Mouse (Mus musculus) myocyte (in vitro differentiated cells): ENCODE measurements around the gene Tyrobp. TPM values are rescaled to one million over a fixed set of nuclear protein-coding genes. Genes with fewer than 3 reads are reported as not detected.

ENCODE experiments used
- H3K27me3 ChIP-seq: one replicate; pipeline ENCODE4 v1.6.1; 2011; ENCODE audit not compliant: control insufficient read depth, insufficient read depth, insufficient read length
- H3K36me3 ChIP-seq: one replicate; pipeline ENCODE4 v1.6.1; 2011; ENCODE audit not compliant: control insufficient read depth, insufficient read depth
- H3K4me2 ChIP-seq: one replicate; pipeline ENCODE4 v1.6.1; 2011; ENCODE audit warnings: low read depth, control low read depth
- H3K4me3 ChIP-seq: one replicate; pipeline ENCODE4 v1.5.1; 2011; ENCODE audit warnings: mild to moderate bottlenecking, control low read depth, moderate library complexity
- H3K79me2 ChIP-seq: one replicate; pipeline ENCODE4 v1.6.1; 2011; ENCODE audit not compliant: control insufficient read depth, insufficient read depth
- H3ac ChIP-seq: one replicate; pipeline ENCODE4 v1.6.1; 2011; ENCODE audit not compliant: control insufficient read depth, insufficient read length
- CEBPB ChIP-seq: IDR thresholded peaks from 2 replicates; pipeline ENCODE4 v1.6.1; 2011; ENCODE audit warnings: mild to moderate bottlenecking, moderate library complexity; ENCODE audit not compliant: poor library complexity, insufficient read depth, severe bottlenecking
- E2F4 ChIP-seq: IDR thresholded peaks from one replicate; pipeline ENCODE4 v1.6.1; 2011; ENCODE audit warnings: mild to moderate bottlenecking, control low read depth, moderate library complexity; ENCODE audit not compliant: insufficient read depth
- MAX ChIP-seq: IDR thresholded peaks from one replicate; pipeline ENCODE4 v1.6.1; 2011; ENCODE audit warnings: low read depth, mild to moderate bottlenecking, control low read depth
- MYOD1 ChIP-seq, 3 experiments: IDR thresholded peaks; one replicate each; pipeline ENCODE4 v1.6.1; 2011; ENCODE audit warnings: control low read depth in 2 of 3, low read depth in 2 of 3, mild to moderate bottlenecking in 2 of 3, moderate library complexity in 1 of 3; ENCODE audit not compliant: insufficient read length in 2 of 3, control insufficient read depth in 1 of 3
- MYOG ChIP-seq, 3 experiments: IDR thresholded peaks; one replicate each; pipeline ENCODE4 v1.6.1; 2011; ENCODE audit warnings: control low read depth in 2 of 3, low read depth in 2 of 3, mild to moderate bottlenecking in 2 of 3; ENCODE audit not compliant: insufficient read length in 2 of 3, control insufficient read depth in 1 of 3, insufficient read depth in 1 of 3
- POLR2A ChIP-seq: IDR thresholded peaks from one replicate; pipeline ENCODE4 v1.6.1; 2011; ENCODE audit warnings: low read depth, mild to moderate bottlenecking, control low read depth, moderate library complexity; ENCODE audit not compliant: insufficient read length
- POLR2AphosphoS2 ChIP-seq: IDR thresholded peaks from one replicate; pipeline ENCODE4 v1.6.1; 2011; ENCODE audit warnings: low read depth, control low read depth; ENCODE audit not compliant: insufficient read length
- REST ChIP-seq: IDR thresholded peaks from one replicate; pipeline ENCODE4 v1.6.1; 2011; ENCODE audit warnings: mild to moderate bottlenecking, control low read depth, moderate library complexity; ENCODE audit not compliant: insufficient read depth, insufficient read length
- SRF ChIP-seq: IDR thresholded peaks from one replicate; pipeline ENCODE4 v1.6.1; 2011; ENCODE audit warnings: low read depth; ENCODE audit not compliant: control insufficient read depth, insufficient read length
- TCF12 ChIP-seq: IDR thresholded peaks from one replicate; pipeline ENCODE4 v1.6.1; 2011; ENCODE audit warnings: mild to moderate bottlenecking, control low read depth; ENCODE audit not compliant: poor library complexity, insufficient read depth, severe bottlenecking
- TCF3 ChIP-seq: IDR thresholded peaks from one replicate; pipeline ENCODE4 v1.6.1; 2011; ENCODE audit warnings: low read depth, control low read depth; ENCODE audit not compliant: insufficient read length
- USF1 ChIP-seq: IDR thresholded peaks from one replicate; pipeline ENCODE4 v1.6.1; 2011; ENCODE audit warnings: low read depth, mild to moderate bottlenecking, control low read depth, moderate library complexity
- polyA plus RNA-seq: library from polyadenylated mRNA; unstranded; fragments of >200 nt; fragmentation: generic; extraction: Trizol; gene quantifications from one replicate; pipeline ENCODE4 v1.2.1, GENCODE M21; 2012; ENCODE audit warnings: missing spikeins

Gene Tyrobp
- polyA plus RNA-seq, 1 experiment = not detected

GRCm38 (mm10) chr7:30453766-30454165 lies 40.2 kb downstream of the Tyrobp start:
- Histone ChIP-seq H3K4me3 (no peak overlapping the region), H3K36me3 (no peaks in the 10 kb centered on the region), H3K27me3 (peaks cover 59% of the 10 kb centered on the region), H3ac (no peak overlapping the region), H3K4me2 (no peak overlapping the region), H3K79me2 (no peaks in the 10 kb centered on the region)
- TF ChIP-seq TCF3 (no peak), POLR2A (no peak), MYOG (IDR thresholded peaks at IDR 0.05; ENCODE audit: control insufficient read depth in 1 of 3, insufficient read depth in 1 of 3, insufficient read length in 2 of 3, low read depth in 2 of 3) (no peak), E2F4 (no peak), CEBPB (no peak), MYOD1 (IDR thresholded peaks at IDR 0.05; ENCODE audit: control insufficient read depth in 1 of 3, insufficient read length in 2 of 3, low read depth in 2 of 3) (no peak), MAX (no peak), SRF (no peak), REST (no peak), POLR2AphosphoS2 (no peak), TCF12 (no peak), USF1 (no peak)

- H3K4me2 ChIP-seq = no peak overlapping the region
- H3K4me3 ChIP-seq = no peak overlapping the region
These were observed 40.7 kb downstream of the Tyrobp start for GRCm38 (mm10) chr7:30454259-30454658.

GRCm38 (mm10) chr7:30456487-30456886 lies 42.9 kb downstream of the Tyrobp start:
- H3K4me3 ChIP-seq = no peak overlapping the region
- H3ac ChIP-seq = no peak overlapping the region
- no peaks in the 10 kb centered on the region for H3K36me3 ChIP-seq
- TF ChIP-seq MYOG (IDR thresholded peaks at IDR 0.05; ENCODE audit: control insufficient read depth in 1 of 3, insufficient read depth in 1 of 3, insufficient read length in 2 of 3, low read depth in 2 of 3) = no peak
- TF ChIP-seq POLR2A = no peak
- TF ChIP-seq CEBPB = no peak
- no peak for TF ChIP-seq USF1
- TF ChIP-seq MYOD1 (IDR thresholded peaks at IDR 0.05; ENCODE audit: control insufficient read depth in 1 of 3, insufficient read length in 2 of 3, low read depth in 2 of 3) = no peak
- no peak for TF ChIP-seq TCF12
- no peak for TF ChIP-seq REST
- no peak for TF ChIP-seq POLR2AphosphoS2
- no peak for TF ChIP-seq SRF
- TF ChIP-seq E2F4 = no peak
- no peak for TF ChIP-seq MAX
- no peak for TF ChIP-seq TCF3
- H3K27me3 ChIP-seq = peaks cover 81% of the 10 kb centered on the region
- no peak overlapping the region for H3K4me2 ChIP-seq
- no peaks in the 10 kb centered on the region for H3K79me2 ChIP-seq

More at GRCm38 (mm10) chr7:30454259-30454658, 40.7 kb downstream of the Tyrobp start:
- no peak overlapping the region for H3ac ChIP-seq
- H3K27me3 ChIP-seq = peaks cover 64% of the 10 kb centered on the region
- no peaks in the 10 kb centered on the region for H3K79me2 ChIP-seq
- no peak for TF ChIP-seq USF1
- no peak for TF ChIP-seq MYOD1 (IDR thresholded peaks at IDR 0.05; ENCODE audit: control insufficient read depth in 1 of 3, insufficient read length in 2 of 3, low read depth in 2 of 3)
- TF ChIP-seq POLR2AphosphoS2 = no peak
- TF ChIP-seq SRF = no peak
- TF ChIP-seq E2F4 = no peak
- TF ChIP-seq TCF3 = no peak
- no peak for TF ChIP-seq REST
- no peak for TF ChIP-seq MYOG (IDR thresholded peaks at IDR 0.05; ENCODE audit: control insufficient read depth in 1 of 3, insufficient read depth in 1 of 3, insufficient read length in 2 of 3, low read depth in 2 of 3)
- TF ChIP-seq MAX = no peak
- TF ChIP-seq POLR2A = no peak
- TF ChIP-seq CEBPB = no peak
- no peak for TF ChIP-seq TCF12
- H3K36me3 ChIP-seq = no peaks in the 10 kb centered on the region

- peaks cover 87% of the 10 kb centered on the region for H3K27me3 ChIP-seq
These were observed 43.5 kb downstream of the Tyrobp start for GRCm38 (mm10) chr7:30456911-30457628.

GRCm38 (mm10) chr7:30457629-30458330 lies 44.2 kb downstream of the Tyrobp start, which contains the start of the genes Kirrel2 and Nphs1:
Gene Kirrel2, minus strand, starts transcription at chr7:30457690.
Gene Nphs1, plus strand, starts transcription at chr7:30458315.
- Histone ChIP-seq H3K36me3 (no peaks in the 10 kb centered on the region), H3K4me2 (no peak within 1 kb of the TSS), H3K79me2 (no peaks in the 10 kb centered on the region), H3ac (no peak within 1 kb of the TSS), H3K27me3 (peaks cover 88% of the 10 kb centered on the region), H3K4me3 (no peak within 1 kb of the TSS)
- no peak for TF ChIP-seq POLR2A
- no peak for TF ChIP-seq E2F4
- TF ChIP-seq TCF3 = no peak
- no peak for TF ChIP-seq TCF12
- no peak for TF ChIP-seq MYOD1 (IDR thresholded peaks at IDR 0.05; ENCODE audit: control insufficient read depth in 1 of 3, insufficient read length in 2 of 3, low read depth in 2 of 3)
- no peak for TF ChIP-seq POLR2AphosphoS2
- TF ChIP-seq MYOG (IDR thresholded peaks at IDR 0.05; ENCODE audit: control insufficient read depth in 1 of 3, insufficient read depth in 1 of 3, insufficient read length in 2 of 3, low read depth in 2 of 3) = no peak
- no peak for TF ChIP-seq REST
- TF ChIP-seq USF1 = no peak
- no peak for TF ChIP-seq SRF
- TF ChIP-seq MAX = no peak
- TF ChIP-seq CEBPB = no peak

More at GRCm38 (mm10) chr7:30456911-30457628, 43.5 kb downstream of the Tyrobp start:
- Histone ChIP-seq H3K4me3 (no peak overlapping the region), H3ac (no peak overlapping the region), H3K36me3 (no peaks in the 10 kb centered on the region), H3K79me2 (no peaks in the 10 kb centered on the region), H3K4me2 (no peak overlapping the region)
- TF ChIP-seq REST = no peak
- TF ChIP-seq USF1 = no peak
- TF ChIP-seq POLR2A = no peak
- TF ChIP-seq POLR2AphosphoS2 = no peak
